Mouse (Mus musculus): ENCODE results near the gene Smpdl3b. TPM values are rescaled to one million over a fixed set of nuclear protein-coding genes. Genes with fewer than 3 reads are reported as not detected.

The Smpdl3b gene
- total and polyA plus RNA-seq, 3 experiments: 2.9 to 24.0 (median 3.6) TPM

- Histone ChIP-seq H3K79me2 (replicated peaks; ENCODE audit: control insufficient read depth, extremely low read depth, insufficient read depth, poor library complexity, severe bottlenecking) (no peaks in the 10 kb centered on the region), H3K4me1 (ENCODE audit: control insufficient read depth in 1 of 2, insufficient read depth in 2 of 2) (peaks cover 3 to 35% of the 10 kb centered on the region in 2 experiments; a peak in 3 of 4 replicates), H3K9me3 (replicated peaks; ENCODE audit: low read length) (no peaks in the 10 kb centered on the region), H3K4me3 (replicated peaks in 1 of 3; ENCODE audit: low read depth in 2 of 3, low read length in 2 of 3, poor library complexity in 1 of 3) (no peak overlapping the region), H3K4me2 (ENCODE audit: insufficient read depth, low read depth, poor library complexity, severe bottlenecking) (no peak overlapping the region), H3K9ac (ENCODE audit: insufficient read depth, low read depth) (no peak overlapping the region), H3K36me3 (replicated peaks in 1 of 2; ENCODE audit: control insufficient read depth in 1 of 2, insufficient read depth in 1 of 2, low read length in 1 of 2) (peaks cover 0 to 2% of the 10 kb centered on the region in 2 experiments), H3K27me3 (replicated peaks) (peaks cover 17% of the 10 kb centered on the region), H3K27ac (ENCODE audit: insufficient read depth, low read depth) (no peak overlapping the region)
- dilution Hi-C loops (cut with MboI; ENCODE audit: extremely low pct_ligation_motif_present, extremely low pct_unique_long_range_greater_than_20kb, low sequenced_read_pairs): no loop called here
- DNase-seq (ENCODE audit: extremely low read depth): no peak
- no peak for TF ChIP-seq CTCF (conservative IDR thresholded peaks at IDR 0.05 in 1 of 2, IDR thresholded peaks at IDR 0.05 in 1 of 2; ENCODE audit: low read depth in 2 of 2, low read length in 2 of 2)
- no peak for TF ChIP-seq MYC (IDR thresholded peaks at IDR 0.05; ENCODE audit: low read depth, low read length)
- TF ChIP-seq POLR2A (IDR thresholded peaks at IDR 0.05; ENCODE audit: low read depth, low read length): no peak
- TF ChIP-seq ETS1 (conservative IDR thresholded peaks at IDR 0.05; ENCODE audit: low read depth, low read length): no peak
- TF ChIP-seq MAFK (IDR thresholded peaks at IDR 0.05; ENCODE audit: insufficient replicate concordance, low read length): no peak
- in situ Hi-C loops (cut with MboI; ENCODE audit: low pct_ligation_motif_present, low pct_unique_long_range_greater_than_20kb, low sequenced_read_pairs): no loop called here
Measured at GRCm38 (mm10) chr4:132752992-132753391, 4.1 kb downstream of the Smpdl3b start.

GRCm38 (mm10) chr4:132749258-132749982 is 7.6 kb downstream of the Smpdl3b start:
- Histone ChIP-seq H3K27ac (ENCODE audit: insufficient read depth, low read depth) (peak overlapping the region; percentile 94), H3K4me3 (replicated peaks in 1 of 3; ENCODE audit: low read depth in 2 of 3, low read length in 2 of 3, poor library complexity in 1 of 3) (no peak overlapping the region), H3K27me3 (replicated peaks) (no peaks in the 10 kb centered on the region), H3K9me3 (replicated peaks; ENCODE audit: low read length) (no peaks in the 10 kb centered on the region), H3K4me1 (ENCODE audit: control insufficient read depth in 1 of 2, insufficient read depth in 2 of 2) (peaks cover 3 to 31% of the 10 kb centered on the region in 2 experiments), H3K9ac (ENCODE audit: insufficient read depth, low read depth) (no peak overlapping the region), H3K79me2 (replicated peaks; ENCODE audit: control insufficient read depth, extremely low read depth, insufficient read depth, poor library complexity, severe bottlenecking) (no peaks in the 10 kb centered on the region), H3K36me3 (replicated peaks in 1 of 2; ENCODE audit: control insufficient read depth in 1 of 2, insufficient read depth in 1 of 2, low read length in 1 of 2) (peaks cover 2 to 3% of the 10 kb centered on the region in 2 experiments), H3K4me2 (ENCODE audit: insufficient read depth, low read depth, poor library complexity, severe bottlenecking) (peak overlapping the region; percentile 18)
- TF ChIP-seq ZNF384 (IDR thresholded peaks at IDR 0.05; ENCODE audit: low read depth, low read length) (peak; percentile 48), MXI1 (IDR thresholded peaks at IDR 0.05; ENCODE audit: low read depth, low read length) (0 out of 2 replicates have a peak, but pooled peaks have one; percentile 4), ELF1 (IDR thresholded peaks at IDR 0.05; ENCODE audit: low read depth, low read length) (no peak)
- DNase-seq (ENCODE audit: extremely low read depth): no peak
- in situ Hi-C loops (cut with MboI; ENCODE audit: low pct_ligation_motif_present, low pct_unique_long_range_greater_than_20kb, low sequenced_read_pairs) (no loop called here), dilution Hi-C loops (cut with MboI; ENCODE audit: extremely low pct_ligation_motif_present, extremely low pct_unique_long_range_greater_than_20kb, low sequenced_read_pairs) (no loop called here)

DNA sequence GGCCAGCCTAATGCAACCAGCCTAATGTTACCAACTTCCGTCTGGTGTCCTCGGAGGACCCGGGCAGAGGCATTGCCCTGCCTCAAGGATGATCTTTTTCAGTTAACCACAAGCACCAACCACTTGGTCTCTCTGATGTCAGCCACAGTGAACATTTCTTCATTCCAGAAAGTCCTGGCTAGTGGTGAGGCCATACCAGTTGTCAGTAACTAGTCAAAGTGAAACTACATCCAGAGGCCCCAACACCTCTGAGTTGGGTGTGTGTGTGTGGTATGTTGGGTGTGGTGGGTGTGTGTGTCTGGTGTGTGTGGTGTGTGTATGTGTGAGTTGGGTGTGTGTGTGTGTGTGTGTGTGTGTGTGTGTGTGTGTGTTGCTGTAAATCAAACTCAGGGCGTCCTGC is 8.3 kb downstream of the Smpdl3b start:
- peak; percentile 78 for DNase-seq (ENCODE audit: extremely low read depth)
- Histone ChIP-seq H3K4me3 (replicated peaks in 1 of 3; ENCODE audit: low read depth in 2 of 3, low read length in 2 of 3, poor library complexity in 1 of 3) (peak overlapping the region; percentile 14 to 35 (median 26)), H3K9ac (ENCODE audit: insufficient read depth, low read depth) (peak overlapping the region; percentile 67), H3K4me2 (ENCODE audit: insufficient read depth, low read depth, poor library complexity, severe bottlenecking) (peak overlapping the region; percentile 18), H3K9me3 (replicated peaks; ENCODE audit: low read length) (no peaks in the 10 kb centered on the region), H3K27ac (ENCODE audit: insufficient read depth, low read depth) (peak overlapping the region; percentile 94), H3K27me3 (replicated peaks) (no peaks in the 10 kb centered on the region), H3K4me1 (ENCODE audit: control insufficient read depth in 1 of 2, insufficient read depth in 2 of 2) (peaks cover 3 to 31% of the 10 kb centered on the region in 2 experiments), H3K36me3 (replicated peaks in 1 of 2; ENCODE audit: control insufficient read depth in 1 of 2, insufficient read depth in 1 of 2, low read length in 1 of 2) (peaks cover 2 to 3% of the 10 kb centered on the region in 2 experiments), H3K79me2 (replicated peaks; ENCODE audit: control insufficient read depth, extremely low read depth, insufficient read depth, poor library complexity, severe bottlenecking) (no peaks in the 10 kb centered on the region)
- dilution Hi-C loops (cut with MboI; ENCODE audit: extremely low pct_ligation_motif_present, extremely low pct_unique_long_range_greater_than_20kb, low sequenced_read_pairs): no loop called here
- in situ Hi-C loops (cut with MboI; ENCODE audit: low pct_ligation_motif_present, low pct_unique_long_range_greater_than_20kb, low sequenced_read_pairs): no loop called here
- TF ChIP-seq RAD21 (IDR thresholded peaks at IDR 0.05; ENCODE audit: low read depth, low read length) (no peak; the same call in 1 of the 2 replicates), JUND (conservative IDR thresholded peaks at IDR 0.05; ENCODE audit: low read depth, low read length) (peak; percentile 85), RCOR1 (conservative IDR thresholded peaks at IDR 0.05; ENCODE audit: low read depth, low read length) (peak; percentile 84; the same call in 1 of the 2 replicates), CHD1 (IDR thresholded peaks at IDR 0.05; ENCODE audit: low read depth, low read length) (peak; percentile 63; the same call in 1 of the 2 replicates), IRF4 (IDR thresholded peaks at IDR 0.05; ENCODE audit: low read depth, low read length) (peak; percentile 98), TBP (conservative IDR thresholded peaks at IDR 0.05; ENCODE audit: low read depth, low read length) (no peak), MAFK (IDR thresholded peaks at IDR 0.05; ENCODE audit: insufficient replicate concordance, low read length) (no peak), EP300 (IDR thresholded peaks at IDR 0.05; ENCODE audit: low read length) (peak; percentile 86), CTCF (conservative IDR thresholded peaks at IDR 0.05 in 1 of 2, IDR thresholded peaks at IDR 0.05 in 1 of 2; ENCODE audit: low read depth in 2 of 2, low read length in 2 of 2) (no peak), JUN (IDR thresholded peaks at IDR 0.05; ENCODE audit: insufficient read depth, low read depth, low read length) (peak; percentile 82), PAX5 (IDR thresholded peaks at IDR 0.05; ENCODE audit: low read length) (no peak), USF1 (IDR thresholded peaks at IDR 0.05; ENCODE audit: low read depth, low read length) (no peak), POLR2AphosphoS2 (IDR thresholded peaks at IDR 0.05; ENCODE audit: low read depth, low read length) (no peak), ZNF384 (IDR thresholded peaks at IDR 0.05; ENCODE audit: low read depth, low read length) (no peak), ZKSCAN1 (IDR thresholded peaks at IDR 0.05; ENCODE audit: borderline replicate concordance, low read depth, low read length) (no peak), MXI1 (IDR thresholded peaks at IDR 0.05; ENCODE audit: low read depth, low read length) (peak; percentile 83), NRF1 (IDR thresholded peaks at IDR 0.05; ENCODE audit: low read depth, low read length) (no peak), KAT2A (IDR thresholded peaks at IDR 0.05; ENCODE audit: insufficient replicate concordance, low read length) (no peak), ELF1 (IDR thresholded peaks at IDR 0.05; ENCODE audit: low read depth, low read length) (peak; percentile 29; the same call in 1 of the 2 replicates), POLR2A (IDR thresholded peaks at IDR 0.05; ENCODE audit: low read depth, low read length) (no peak; the same call in 1 of the 2 replicates), MAZ (IDR thresholded peaks at IDR 0.05; ENCODE audit: low read depth, low read length) (no peak)

Data from CH12.LX (cell line).